Mouse (Mus musculus) intestine, embryonic 15.5 days (tissue): Measurements from ENCODE around the gene Slc9a9. TPM values are rescaled to one million over a fixed set of nuclear protein-coding genes. Genes with fewer than 3 reads are reported as not detected.
A peak's percentile ranks its signal among the peaks of the same experiment; 100 is the strongest.

Experiments used
- ATAC-seq: fragments of 200-750 bp; cut with Nextera tagmentation; 2 replicates; pipeline ENCODE4 v1.8.0; 2017; ENCODE audit warnings: moderate TSS enrichment, moderate library complexity
- H3K27ac ChIP-seq: fragments of 300-500 bp; sonication (generic); 2 replicates; pipeline ENCODE4 v1.5.1; 2015; ENCODE audit warnings: mild to moderate bottlenecking, inconsistent platforms
- H3K27me3 ChIP-seq: fragments of 300-500 bp; sonication (generic); replicated peaks from 2 replicates; pipeline ENCODE4 v1.6.1; 2015; ENCODE audit warnings: inconsistent platforms
- H3K36me3 ChIP-seq: fragments of 300-500 bp; sonication (generic); 2 replicates; pipeline ENCODE4 v1.6.1; 2015; ENCODE audit warnings: inconsistent platforms
- H3K4me1 ChIP-seq: fragments of 300-500 bp; sonication (generic); replicated peaks from 2 replicates; pipeline ENCODE4 v1.6.1; 2015; ENCODE audit warnings: inconsistent platforms
- H3K4me2 ChIP-seq: fragments of 300-500 bp; sonication (generic); replicated peaks from 2 replicates; pipeline ENCODE4 v1.6.1; 2015; ENCODE audit warnings: mild to moderate bottlenecking, inconsistent platforms
- H3K4me3 ChIP-seq: fragments of 300-500 bp; sonication (generic); replicated peaks from 2 replicates; pipeline ENCODE4 v1.5.1; 2015; ENCODE audit warnings: inconsistent platforms
- H3K9ac ChIP-seq: fragments of 300-500 bp; sonication (generic); 2 replicates; pipeline ENCODE4 v1.6.1; 2015; ENCODE audit warnings: inconsistent platforms
- H3K9me3 ChIP-seq: fragments of 300-500 bp; sonication (generic); 2 replicates; pipeline ENCODE4 v1.6.1; 2016; ENCODE audit warnings: inconsistent platforms
- WGBS: fragments of 180-500 bp; shearing (Covaris S2); methylation state at CpG from one replicate; pipeline ENCODE4 v1.1.7; 2015; 5-methylcytosine and 5-hydroxymethylcytosine counted together
- polyA plus RNA-seq: library from polyadenylated mRNA; unstranded; fragments of >200 nt; fragmentation: Nextera tagmentation; extraction: Ambion mirVana; gene quantifications from 2 replicates; pipeline ENCODE4 v1.2.1, GENCODE M21; 2015

Slc9a9 gene
- polyA plus RNA-seq, 1 experiment from 2014 or later: 2.4 TPM

GRCm38 (mm10) chr9:95279590-95280344 lies 610.1 kb downstream of the Slc9a9 start:
- H3K9me3 ChIP-seq: no peaks in the 10 kb centered on the region
- peak; percentile 41 for ATAC-seq
- no peak overlapping the region for H3K9ac ChIP-seq
- WGBS: 62% methylated on average over 10 of the region's 10 CpGs
- no peak overlapping the region for H3K4me2 ChIP-seq
- no peaks in the 10 kb centered on the region for H3K36me3 ChIP-seq
- no peak overlapping the region for H3K27ac ChIP-seq
- no peak overlapping the region for H3K4me3 ChIP-seq
- no peaks in the 10 kb centered on the region for H3K27me3 ChIP-seq
- H3K4me1 ChIP-seq: 0 out of 2 replicates have a peak, but pooled peaks cover 2% of the 10 kb centered on the region

Other genes starting within 250 kb of the Slc9a9 start
- 12.8 and 17.8 TPM in 2 replicates for gene 1190002N15Rik, start 131.8 kb upstream of the Slc9a9 start, polyA plus RNA-seq